Mouse (Mus musculus) intestine, postnatal 0 days (tissue): ENCODE measurements around the gene Gm12216. TPM values are rescaled to one million over a fixed set of nuclear protein-coding genes. Genes with fewer than 3 reads are reported as not detected.

Experiments used
- ATAC-seq: fragments of 200-750 bp; cut with Nextera tagmentation; 2 replicates; pipeline ENCODE4 v1.8.0; 2017; ENCODE audit warnings: mild to moderate bottlenecking, moderate TSS enrichment, moderate library complexity
- H3K27ac ChIP-seq: fragments of 300-500 bp; sonication (generic); 2 replicates; pipeline ENCODE4 v1.5.1; 2014; ENCODE audit warnings: mild to moderate bottlenecking, low read depth, low read length, moderate library complexity
- H3K27me3 ChIP-seq: fragments of 300-500 bp; sonication (generic); replicated peaks from 2 replicates; pipeline ENCODE4 v1.6.1; 2014; ENCODE audit warnings: low read length, mixed read lengths; ENCODE audit not compliant: control insufficient read depth, insufficient read depth
- H3K36me3 ChIP-seq: fragments of 300-500 bp; sonication (generic); 2 replicates; pipeline ENCODE4 v1.6.1; 2014; ENCODE audit warnings: mild to moderate bottlenecking, moderate library complexity; ENCODE audit not compliant: control insufficient read depth, insufficient read depth
- H3K4me1 ChIP-seq: fragments of 300-500 bp; sonication (generic); replicated peaks from 2 replicates; pipeline ENCODE4 v1.6.1; 2014; ENCODE audit warnings: antibody characterized with exemption, low read length, mixed read lengths; ENCODE audit not compliant: control insufficient read depth, insufficient read depth
- H3K4me2 ChIP-seq: fragments of 300-500 bp; sonication (generic); replicated peaks from 2 replicates; pipeline ENCODE4 v1.6.1; 2014; ENCODE audit warnings: low read depth, mild to moderate bottlenecking, moderate library complexity
- H3K4me3 ChIP-seq: fragments of 300-500 bp; sonication (generic); 2 replicates; pipeline ENCODE4 v1.5.1; 2014; ENCODE audit warnings: low read depth, low read length
- H3K9ac ChIP-seq: fragments of 300-500 bp; sonication (generic); 2 replicates; pipeline ENCODE4 v1.6.1; 2014; ENCODE audit warnings: mild to moderate bottlenecking, low read depth, low read length
- H3K9me3 ChIP-seq: fragments of 300-500 bp; sonication (generic); 2 replicates; pipeline ENCODE4 v1.6.1; 2016; ENCODE audit warnings: mixed run types; ENCODE audit not compliant: control insufficient read depth
- CTCF ChIP-seq: sonication (generic); IDR thresholded peaks from 2 replicates; pipeline ENCODE4 v1.5.1; 2016; ENCODE audit warnings: low read depth, mild to moderate bottlenecking, control low read depth, antibody characterized with exemption, moderate library complexity
- WGBS: fragments of 180-500 bp; shearing (Covaris S2); extraction: QIAGEN DNeasy Blood & Tissue Kit; methylation state at CpG from one replicate; pipeline ENCODE4 v1.1.7; 2014; 5-methylcytosine and 5-hydroxymethylcytosine counted together
- microRNA-seq: library from miRNA; unstranded; fragments of <30 nt; microRNA quantifications from one replicate; pipeline ENCODE4, GENCODE M21; 2016
- polyA plus RNA-seq: library from polyadenylated mRNA; unstranded; fragments of >200 nt; fragmentation: Nextera tagmentation; extraction: Ambion mirVana; gene quantifications from 2 replicates; pipeline ENCODE4 v1.2.1, GENCODE M21; 2015

Gm12216 gene
- polyA plus RNA-seq, 1 experiment from 2014 or later: 6.5 TPM

DNA sequence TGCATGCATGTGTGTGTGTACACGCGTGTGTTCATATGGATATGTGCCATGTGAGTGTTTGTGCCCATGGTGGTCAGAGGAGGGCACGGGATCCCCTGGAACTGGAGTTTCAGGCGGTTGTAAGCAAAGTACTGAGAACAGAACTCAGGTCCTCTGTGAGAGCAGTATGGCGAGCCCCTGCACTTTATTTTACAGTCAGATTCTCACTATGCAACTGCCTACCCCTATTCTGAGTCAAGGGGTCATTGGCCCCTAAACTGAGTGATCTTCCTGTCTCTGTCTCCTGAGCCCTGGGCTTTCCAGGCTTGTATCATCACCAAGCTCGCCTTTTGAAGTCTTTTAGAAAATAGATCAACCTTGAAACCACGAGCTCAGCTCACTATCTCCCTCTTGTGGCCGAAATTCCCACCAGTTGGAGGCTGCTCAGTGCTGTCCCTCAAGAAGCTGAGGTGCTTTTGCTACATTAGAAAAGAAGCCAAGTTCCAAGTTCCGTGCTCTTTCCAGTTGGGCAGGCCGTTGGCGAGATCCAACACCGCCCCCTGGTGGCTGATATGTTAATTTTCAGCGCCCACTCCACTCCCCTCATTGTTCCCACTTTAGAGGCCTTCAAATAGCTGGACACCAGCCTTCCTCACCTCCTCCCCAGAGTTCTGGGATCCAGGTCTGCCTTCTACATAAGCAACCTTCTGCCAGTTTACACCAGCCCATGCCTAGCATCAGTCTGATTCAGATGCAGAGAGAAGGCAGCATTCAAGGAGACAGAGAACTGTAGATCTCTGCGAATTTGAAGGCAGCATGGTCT is 122.1 kb downstream of the Gm12216 start:
- peak; percentile 89 for TF ChIP-seq CTCF
- H3K36me3 ChIP-seq: no peaks in the 10 kb centered on the region
- no peaks in the 10 kb centered on the region for H3K9me3 ChIP-seq
- H3K27me3 ChIP-seq: no peaks in the 10 kb centered on the region
- H3K4me1 ChIP-seq: no peaks in the 10 kb centered on the region
- no peak overlapping the region for H3K4me3 ChIP-seq
- WGBS: 52% methylated on average over 14 of the region's 14 CpGs
- no peak overlapping the region for H3K27ac ChIP-seq
- no peak overlapping the region for H3K4me2 ChIP-seq
- ATAC-seq: peak; percentile 74
- H3K9ac ChIP-seq: no peak overlapping the region

DNA sequence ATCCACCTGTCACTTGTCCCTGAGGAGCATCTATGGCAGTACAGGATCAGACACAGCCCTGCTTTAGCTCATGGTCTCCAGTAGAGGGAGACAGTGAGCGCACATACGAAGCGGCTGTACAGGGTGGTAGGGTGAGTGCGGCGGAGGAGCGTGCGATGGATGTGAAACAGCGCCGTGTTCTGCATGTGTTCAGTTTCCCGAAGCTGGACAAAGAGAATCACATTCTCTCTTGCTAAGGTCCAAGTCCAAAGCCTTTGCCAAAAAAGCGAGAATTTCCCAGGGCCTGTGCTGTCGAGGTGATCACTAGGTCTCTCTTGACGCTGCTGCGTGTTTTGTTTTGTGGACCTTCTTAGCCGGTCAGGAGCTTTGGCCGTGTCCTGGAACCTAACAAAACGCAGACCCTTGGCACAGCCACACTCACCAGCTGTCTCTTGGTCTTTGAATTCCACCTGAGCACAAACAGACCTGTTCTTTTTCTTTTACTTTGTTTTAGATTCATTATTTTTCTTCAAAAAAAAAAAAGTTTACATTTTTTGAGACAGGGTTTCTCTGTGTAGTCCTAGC is 123.3 kb downstream of the Gm12216 start:
- Histone ChIP-seq H3K4me1 (no peaks in the 10 kb centered on the region), H3K9ac (no peak overlapping the region), H3K4me2 (peak overlapping the region; percentile 51), H3K9me3 (no peaks in the 10 kb centered on the region), H3K27ac (no peak overlapping the region), H3K36me3 (no peaks in the 10 kb centered on the region), H3K4me3 (0 out of 2 replicates have a peak overlapping the region, but pooled peaks have one; percentile 14), H3K27me3 (no peaks in the 10 kb centered on the region)
- 25% methylated on average over 17 of the region's 17 CpGs for WGBS
- peak; percentile 67 for ATAC-seq
- peak; percentile 99 for TF ChIP-seq CTCF

GRCm38 (mm10) chr11:53734970-53735681 is 123.9 kb downstream of the Gm12216 start:
- no peaks in the 10 kb centered on the region for H3K27me3 ChIP-seq
- 0 out of 2 replicates have a peak overlapping the region, but pooled peaks have one; percentile 51 for H3K4me2 ChIP-seq
- WGBS: 68% methylated on average over 18 of the region's 18 CpGs
- H3K4me1 ChIP-seq: no peaks in the 10 kb centered on the region
- H3K9me3 ChIP-seq: no peaks in the 10 kb centered on the region
- H3K36me3 ChIP-seq: no peaks in the 10 kb centered on the region
- ATAC-seq: no peak
- H3K9ac ChIP-seq: no peak overlapping the region
- H3K27ac ChIP-seq: no peak overlapping the region
- no peak overlapping the region for H3K4me3 ChIP-seq
- TF ChIP-seq CTCF: no peak

- no peaks in the 10 kb centered on the region for H3K4me1 ChIP-seq
Observed at GRCm38 (mm10) chr11:53734431-53734830, 124.6 kb downstream of the Gm12216 start.

DNA sequence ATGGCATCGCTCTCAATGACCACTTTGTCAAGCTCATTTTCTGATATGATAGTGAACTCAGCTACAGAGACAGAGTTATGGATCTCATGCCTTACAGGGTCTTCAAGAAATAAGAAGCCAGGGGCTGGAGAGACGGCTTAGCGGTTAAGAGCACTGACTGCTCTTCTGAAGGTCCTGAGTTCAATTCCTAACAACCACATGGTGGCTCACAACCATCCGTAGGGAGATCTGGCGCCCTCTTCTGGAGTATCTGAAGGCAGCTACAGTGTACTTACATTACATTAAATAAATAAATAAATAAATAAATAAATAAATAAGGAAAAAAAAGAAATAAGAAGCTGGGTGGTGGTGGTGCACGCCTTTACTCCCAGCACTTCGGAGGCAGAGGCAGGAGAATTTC is 125.2 kb downstream of the Gm12216 start:
- Histone ChIP-seq H3K27ac (no peak overlapping the region), H3K9ac (no peak overlapping the region), H3K4me3 (no peak overlapping the region), H3K27me3 (no peaks in the 10 kb centered on the region), H3K4me1 (no peaks in the 10 kb centered on the region), H3K4me2 (no peak overlapping the region), H3K9me3 (no peaks in the 10 kb centered on the region), H3K36me3 (no peaks in the 10 kb centered on the region)
- ATAC-seq: no peak
- 89% methylated on average over 7 of the region's 7 CpGs for WGBS
- peak; percentile 32 for TF ChIP-seq CTCF

More at GRCm38 (mm10) chr11:53734431-53734830, 124.6 kb downstream of the Gm12216 start:
- Histone ChIP-seq H3K9me3 (no peaks in the 10 kb centered on the region), H3K4me2 (no peak overlapping the region), H3K27me3 (no peaks in the 10 kb centered on the region), H3K9ac (no peak overlapping the region), H3K4me3 (no peak overlapping the region), H3K27ac (no peak overlapping the region), H3K36me3 (no peaks in the 10 kb centered on the region)
- no peak for ATAC-seq
- TF ChIP-seq CTCF: no peak
- 81% methylated on average over 2 of the region's 2 CpGs for WGBS

Small RNA genes within 50 kb of the gene (microRNA-seq; reads per million reads assigned to microRNA genes)
- not detected for gene Mir7671

Other genes with a start within 250 kb of the Gm12216 start
- 0.29 and 0.39 TPM in 2 replicates for gene Il4, start 240.6 kb downstream of the Gm12216 start, polyA plus RNA-seq
- not detected in 2 replicates for gene Il13, start 224.6 kb downstream of the Gm12216 start, polyA plus RNA-seq
- gene Rad50, start 151.9 kb downstream of the Gm12216 start, polyA plus RNA-seq: 15.6 and 19.3 TPM in 2 replicates
- not detected in 2 replicates for gene Il5, start 138.5 kb downstream of the Gm12216 start, polyA plus RNA-seq
- 64.3 and 76.1 TPM in 2 replicates for gene Irf1, start 89.2 kb downstream of the Gm12216 start, polyA plus RNA-seq
- 0.17 and 0.67 TPM in 2 replicates for gene Gm17334, start 86.1 kb downstream of the Gm12216 start, polyA plus RNA-seq
- 40.5 and 40.8 TPM in 2 replicates for gene Slc22a5, start 32.4 kb upstream of the Gm12216 start, polyA plus RNA-seq
- 6.8 and 8.8 TPM in 2 replicates for gene Slc22a21, start 121.1 kb upstream of the Gm12216 start, polyA plus RNA-seq
- gene Slc22a4, start 168.8 kb upstream of the Gm12216 start, polyA plus RNA-seq: 1.2 and 1.3 TPM in 2 replicates
- gene Pdlim4, start 209.8 kb upstream of the Gm12216 start, polyA plus RNA-seq: 21.0 and 22.6 TPM in 2 replicates
- gene P4ha2, start 240.8 kb upstream of the Gm12216 start, polyA plus RNA-seq: 6.9 and 8.3 TPM in 2 replicates